Mouse (Mus musculus): Measurements from ENCODE around the gene Stx12. TPM values are rescaled to one million over a fixed set of nuclear protein-coding genes. Genes with fewer than 3 reads are reported as not detected.

Gene Stx12
- polyA plus RNA-seq, 1 experiment from 2014 or later = 171 TPM

GRCm38 (mm10) chr4:132874363-132875097 lies 9.8 kb downstream of the Stx12 start:
- ATAC-seq (ENCODE audit: low read depth) = no peak
- Histone ChIP-seq H3K9me3 (ENCODE audit: control insufficient read depth, low read length) (no peaks in the 10 kb centered on the region), H3K27ac (ENCODE audit: low read depth, low read length) (no peak overlapping the region), H3K4me1 (ENCODE audit: control insufficient read depth, insufficient read depth, low read length) (no peaks in the 10 kb centered on the region), H3K36me3 (ENCODE audit: control insufficient read depth, insufficient read depth, low read length) (peaks cover 13% of the 10 kb centered on the region), H3K4me3 (ENCODE audit: low read depth, low read length) (no peak overlapping the region), H3K4me2 (ENCODE audit: low read depth, low read length) (no peak overlapping the region), H3K27me3 (ENCODE audit: control insufficient read depth, insufficient read depth, low read length) (no peaks in the 10 kb centered on the region), H3K9ac (replicated peaks; ENCODE audit: low read depth, low read length) (no peak overlapping the region)
- 96% methylated on average over 7 of the region's 7 CpGs for WGBS

DNA sequence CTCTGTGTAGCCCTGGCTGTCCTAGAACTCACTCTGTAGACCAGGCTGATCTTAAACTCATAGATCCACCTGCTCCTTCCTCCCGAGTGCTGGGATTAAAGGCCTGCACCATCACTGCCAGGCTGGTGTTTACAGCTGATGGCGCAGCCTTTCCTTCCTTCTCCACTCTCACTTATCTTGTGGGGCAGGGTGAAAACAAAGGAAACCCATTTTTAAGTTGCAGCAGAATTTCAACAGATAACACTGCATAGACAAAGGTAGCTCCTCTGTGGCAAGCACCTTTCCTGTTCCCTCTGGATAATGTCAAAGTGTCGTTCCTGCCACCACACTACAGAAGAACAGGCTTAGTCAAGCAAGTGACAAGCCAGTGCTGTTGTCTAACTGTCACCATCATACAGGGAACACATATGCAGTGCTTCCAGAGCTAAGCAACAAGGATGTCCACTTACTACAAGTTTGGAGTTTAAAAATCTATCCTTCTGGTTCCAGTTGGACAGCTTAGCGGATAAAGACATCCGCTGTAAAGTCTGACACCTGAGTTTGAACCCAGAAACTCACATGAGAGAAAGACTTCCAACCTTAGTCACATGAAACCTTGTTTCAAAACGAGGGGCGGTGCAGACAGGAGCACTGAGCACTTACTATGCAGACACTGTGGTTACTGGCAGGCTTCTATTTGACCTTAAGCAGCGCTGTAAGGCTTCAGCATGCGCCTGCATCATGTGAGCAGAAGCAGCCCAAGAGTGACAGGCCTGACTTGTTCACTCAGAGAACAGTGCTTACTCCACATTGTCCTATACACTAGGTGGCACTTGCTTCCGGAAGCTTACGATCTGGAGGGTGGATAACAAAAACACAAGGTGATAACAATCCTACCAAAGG lies 10.6 kb downstream of the Stx12 start:
- Histone ChIP-seq H3K4me3 (ENCODE audit: low read depth, low read length) (no peak overlapping the region), H3K9me3 (ENCODE audit: control insufficient read depth, low read length) (no peaks in the 10 kb centered on the region), H3K27ac (ENCODE audit: low read depth, low read length) (no peak overlapping the region), H3K9ac (replicated peaks; ENCODE audit: low read depth, low read length) (no peak overlapping the region), H3K36me3 (ENCODE audit: control insufficient read depth, insufficient read depth, low read length) (peaks cover 21% of the 10 kb centered on the region), H3K4me1 (ENCODE audit: control insufficient read depth, insufficient read depth, low read length) (no peaks in the 10 kb centered on the region), H3K27me3 (ENCODE audit: control insufficient read depth, insufficient read depth, low read length) (no peaks in the 10 kb centered on the region), H3K4me2 (ENCODE audit: low read depth, low read length) (no peak overlapping the region)
- ATAC-seq (ENCODE audit: low read depth) = no peak
- 94% methylated on average over 11 of the region's 11 CpGs for WGBS

- Histone ChIP-seq H3K27me3 (ENCODE audit: control insufficient read depth, insufficient read depth, low read length) (no peaks in the 10 kb centered on the region), H3K4me1 (ENCODE audit: control insufficient read depth, insufficient read depth, low read length) (no peaks in the 10 kb centered on the region), H3K27ac (ENCODE audit: low read depth, low read length) (no peak overlapping the region), H3K36me3 (ENCODE audit: control insufficient read depth, insufficient read depth, low read length) (peaks cover 45% of the 10 kb centered on the region), H3K4me2 (ENCODE audit: low read depth, low read length) (no peak overlapping the region), H3K9me3 (ENCODE audit: control insufficient read depth, low read length) (no peaks in the 10 kb centered on the region), H3K9ac (replicated peaks; ENCODE audit: low read depth, low read length) (no peak overlapping the region), H3K4me3 (ENCODE audit: low read depth, low read length) (no peak overlapping the region)
- ATAC-seq (ENCODE audit: low read depth) = no peak
- WGBS = 96% methylated on average over 3 of the region's 3 CpGs
Measured at GRCm38 (mm10) chr4:132871116-132871515, 13.2 kb downstream of the Stx12 start.

DNA sequence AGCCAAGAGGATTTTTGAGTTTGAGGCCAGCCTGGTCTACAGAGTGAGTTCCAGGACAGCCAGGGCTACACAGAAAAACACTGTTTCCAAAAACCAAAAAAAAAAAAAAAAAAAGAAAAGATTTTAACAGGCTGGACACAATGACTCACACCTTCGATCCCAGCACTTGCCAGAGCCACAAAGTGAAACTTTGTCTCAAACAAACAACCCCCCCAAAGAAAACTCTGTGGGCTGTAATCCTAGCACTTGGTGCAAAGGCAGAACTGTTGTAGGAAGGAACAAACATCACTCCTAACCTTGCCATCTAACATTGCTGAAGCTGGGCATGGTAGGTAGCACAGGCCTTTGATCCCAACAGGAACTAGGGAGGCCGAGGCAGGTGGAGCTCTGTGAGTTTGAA lies 19.5 kb downstream of the Stx12 start:
- H3K9ac ChIP-seq (replicated peaks; ENCODE audit: low read depth, low read length) = no peak overlapping the region
- H3K4me1 ChIP-seq (ENCODE audit: control insufficient read depth, insufficient read depth, low read length) = no peaks in the 10 kb centered on the region
- H3K4me2 ChIP-seq (ENCODE audit: low read depth, low read length) = no peak overlapping the region
- no peaks in the 10 kb centered on the region for H3K9me3 ChIP-seq (ENCODE audit: control insufficient read depth, low read length)
- H3K27me3 ChIP-seq (ENCODE audit: control insufficient read depth, insufficient read depth, low read length) = no peaks in the 10 kb centered on the region
- peaks cover 60% of the 10 kb centered on the region for H3K36me3 ChIP-seq (ENCODE audit: control insufficient read depth, insufficient read depth, low read length)
- H3K27ac ChIP-seq (ENCODE audit: low read depth, low read length) = no peak overlapping the region
- ATAC-seq (ENCODE audit: low read depth) = no peak
- no peak overlapping the region for H3K4me3 ChIP-seq (ENCODE audit: low read depth, low read length)
- 100% methylated on average over 2 of the region's 2 CpGs for WGBS

- Histone ChIP-seq H3K9me3 (ENCODE audit: control insufficient read depth, low read length) (no peaks in the 10 kb centered on the region), H3K9ac (replicated peaks; ENCODE audit: low read depth, low read length) (no peak overlapping the region), H3K4me2 (ENCODE audit: low read depth, low read length) (no peak overlapping the region), H3K27me3 (ENCODE audit: control insufficient read depth, insufficient read depth, low read length) (no peaks in the 10 kb centered on the region), H3K36me3 (ENCODE audit: control insufficient read depth, insufficient read depth, low read length) (peaks cover 59% of the 10 kb centered on the region), H3K27ac (ENCODE audit: low read depth, low read length) (no peak overlapping the region), H3K4me1 (ENCODE audit: control insufficient read depth, insufficient read depth, low read length) (no peaks in the 10 kb centered on the region), H3K4me3 (ENCODE audit: low read depth, low read length) (no peak overlapping the region)
- ATAC-seq (ENCODE audit: low read depth) = no peak
- WGBS = 95% methylated on average over 13 of the region's 13 CpGs
Measured at GRCm38 (mm10) chr4:132863012-132863411, 21.3 kb downstream of the Stx12 start.

- Histone ChIP-seq H3K27ac (ENCODE audit: low read depth, low read length) (no peak overlapping the region), H3K36me3 (ENCODE audit: control insufficient read depth, insufficient read depth, low read length) (peaks cover 63% of the 10 kb centered on the region), H3K4me3 (ENCODE audit: low read depth, low read length) (no peak overlapping the region), H3K9me3 (ENCODE audit: control insufficient read depth, low read length) (no peaks in the 10 kb centered on the region), H3K9ac (replicated peaks; ENCODE audit: low read depth, low read length) (no peak overlapping the region), H3K4me1 (ENCODE audit: control insufficient read depth, insufficient read depth, low read length) (no peaks in the 10 kb centered on the region), H3K4me2 (ENCODE audit: low read depth, low read length) (no peak overlapping the region), H3K27me3 (ENCODE audit: control insufficient read depth, insufficient read depth, low read length) (no peaks in the 10 kb centered on the region)
- no peak for ATAC-seq (ENCODE audit: low read depth)
- 100% methylated on average over 1 of the region's 1 CpGs for WGBS
Measured at GRCm38 (mm10) chr4:132860880-132861279, 23.4 kb downstream of the Stx12 start.

GRCm38 (mm10) chr4:132843705-132844071 lies 40.6 kb downstream of the Stx12 start:
- Histone ChIP-seq H3K4me2 (ENCODE audit: low read depth, low read length) (peak overlapping the region; percentile 79), H3K27me3 (ENCODE audit: control insufficient read depth, insufficient read depth, low read length) (no peaks in the 10 kb centered on the region), H3K9me3 (ENCODE audit: control insufficient read depth, low read length) (no peaks in the 10 kb centered on the region), H3K27ac (ENCODE audit: low read depth, low read length) (peak overlapping the region; percentile 82), H3K36me3 (ENCODE audit: control insufficient read depth, insufficient read depth, low read length) (peaks cover 13% of the 10 kb centered on the region), H3K4me1 (ENCODE audit: control insufficient read depth, insufficient read depth, low read length) (peaks cover 7% of the 10 kb centered on the region), H3K9ac (replicated peaks; ENCODE audit: low read depth, low read length) (peak overlapping the region; percentile 91; the same call in 1 of the 2 replicates), H3K4me3 (ENCODE audit: low read depth, low read length) (peak overlapping the region; percentile 83)
- no peak for ATAC-seq (ENCODE audit: low read depth)
- WGBS = 85% methylated on average over 1 of the region's 1 CpGs

DNA sequence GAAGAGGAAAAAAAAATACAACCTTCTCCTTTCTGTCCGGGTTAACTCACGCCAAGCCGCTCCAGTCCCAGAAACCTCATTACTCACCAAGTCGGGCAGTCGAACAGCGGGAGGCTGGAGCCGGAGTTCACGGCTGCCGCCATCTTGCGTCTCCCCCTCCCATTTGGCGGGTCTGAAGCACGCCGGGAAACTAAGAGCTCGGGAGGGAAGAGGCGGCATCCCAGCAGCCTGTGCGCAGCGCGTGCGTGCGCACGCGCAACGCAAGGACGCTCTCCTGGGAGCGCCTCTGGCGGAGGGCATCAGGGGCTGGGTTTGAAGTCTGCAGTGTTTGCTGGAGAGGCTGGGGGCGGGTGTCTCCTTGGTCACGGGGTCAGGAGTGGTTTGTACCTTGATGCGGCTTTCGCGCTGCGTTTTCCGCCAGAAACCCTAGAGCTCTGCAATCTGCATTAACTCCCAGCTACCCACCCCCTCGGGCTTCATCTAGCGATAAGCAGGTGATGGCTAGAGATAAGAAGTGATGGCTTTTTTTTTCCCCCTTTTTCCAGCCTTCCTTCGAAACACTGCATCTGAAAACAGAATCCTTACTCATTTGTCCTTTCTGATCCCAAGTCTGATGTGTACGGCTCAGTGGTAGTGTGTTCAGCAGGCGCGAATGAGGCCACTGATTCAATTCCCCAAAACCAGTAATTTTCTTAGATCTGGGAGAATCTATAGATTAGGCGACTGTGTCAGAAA lies 41.2 kb downstream of the Stx12 start, which contains the start of gene Ppp1r8:
Gene Ppp1r8 (minus strand): TSS at position 200 of the 735 bp plus-strand sequence.
- 1% methylated on average over 40 of the region's 40 CpGs for WGBS

More for the DNA sequence above, 41.2 kb downstream of the Stx12 start, which contains the start of gene Ppp1r8:
- Histone ChIP-seq H3K4me2 (ENCODE audit: low read depth, low read length) (peak within 1 kb of the TSS; percentile 79), H3K27me3 (ENCODE audit: control insufficient read depth, insufficient read depth, low read length) (no peaks in the 10 kb centered on the region), H3K4me3 (ENCODE audit: low read depth, low read length) (peak within 1 kb of the TSS; percentile 83), H3K9ac (replicated peaks; ENCODE audit: low read depth, low read length) (peak within 1 kb of the TSS; percentile 91), H3K4me1 (ENCODE audit: control insufficient read depth, insufficient read depth, low read length) (peaks cover 7% of the 10 kb centered on the region), H3K36me3 (ENCODE audit: control insufficient read depth, insufficient read depth, low read length) (peaks cover 15% of the 10 kb centered on the region), H3K9me3 (ENCODE audit: control insufficient read depth, low read length) (no peaks in the 10 kb centered on the region), H3K27ac (ENCODE audit: low read depth, low read length) (peak within 1 kb of the TSS; percentile 82)
- ATAC-seq (ENCODE audit: low read depth) = peak; percentile 99

Data from neural tube, embryonic 14.5 days (tissue).